Mouse (Mus musculus) erythroblast, embryonic 14.5 days (primary cell): ENCODE data around the gene Mrpl54.

ENCODE experiments used
- GATA1 ChIP-seq: IDR thresholded peaks from 2 replicates; pipeline ENCODE4 v1.6.1; 2012; ENCODE audit warnings: low read length, inconsistent platforms, mixed read lengths
- TAL1 ChIP-seq: IDR thresholded peaks from 3 replicates; pipeline ENCODE4 v1.6.1; 2012; ENCODE audit warnings: low read length, inconsistent platforms, mixed read lengths

GRCm38 (mm10) chr10:81313581-81313980, 46.8 kb upstream of the Mrpl54 start:
- no peak for TF ChIP-seq GATA1
- no peak for TF ChIP-seq TAL1
